Mouse (Mus musculus): ENCODE results near the gene Tmem107.
"Not testable (repeated sequence)": the region's sequence is repeated elsewhere in the genome, so short reads cannot be mapped to it uniquely, and the experiment has no call there.

Gene Tmem107

GRCm38 (mm10) chr11:69076572-69076971, 6.0 kb downstream of the Tmem107 start:
- DNase-seq: no peak

- no peak for DNase-seq
These were observed 6.7 kb downstream of the Tmem107 start for GRCm38 (mm10) chr11:69077316-69077715.

GRCm38 (mm10) chr11:69078041-69078440, 7.4 kb downstream of the Tmem107 start:
- DNase-seq: no peak

- no peak for DNase-seq
These were observed 8.3 kb downstream of the Tmem107 start for GRCm38 (mm10) chr11:69078805-69079438.

GRCm38 (mm10) chr11:69080102-69080854, 9.7 kb downstream of the Tmem107 start:
- no peak for DNase-seq

GRCm38 (mm10) chr11:69080855-69081222, 10.2 kb downstream of the Tmem107 start:
- DNase-seq: no peak

- DNase-seq: no peak
These were observed 11.0 kb downstream of the Tmem107 start for GRCm38 (mm10) chr11:69081613-69082012.

- DNase-seq: no peak
These were observed 15.0 kb downstream of the Tmem107 start for GRCm38 (mm10) chr11:69085608-69086007.

- DNase-seq: no peak
These were observed 15.8 kb downstream of the Tmem107 start for GRCm38 (mm10) chr11:69086390-69086789.

GRCm38 (mm10) chr11:69087082-69087481, 16.5 kb downstream of the Tmem107 start:
- DNase-seq: no peak

- no peak for DNase-seq
These were observed 17.0 kb downstream of the Tmem107 start for GRCm38 (mm10) chr11:69087597-69087996.

- DNase-seq: peak; percentile 95
These were observed 17.7 kb downstream of the Tmem107 start, which contains the start of gene Vamp2 for GRCm38 (mm10) chr11:69088103-69088855. TSS of gene Vamp2 (plus strand) at chr11:69088490.

- DNase-seq: no peak
These were observed 18.4 kb downstream of the Tmem107 start for GRCm38 (mm10) chr11:69088856-69089615.

GRCm38 (mm10) chr11:69089616-69090290, 19.1 kb downstream of the Tmem107 start:
- DNase-seq: no peak

GRCm38 (mm10) chr11:69090367-69090766, 19.8 kb downstream of the Tmem107 start:
- DNase-seq: no peak

- DNase-seq: no peak
These were observed 21.2 kb downstream of the Tmem107 start for GRCm38 (mm10) chr11:69091566-69092385.

- peak; percentile 83 for DNase-seq
These were observed 21.8 kb downstream of the Tmem107 start for GRCm38 (mm10) chr11:69092386-69092751.

GRCm38 (mm10) chr11:69092871-69093270, 22.3 kb downstream of the Tmem107 start:
- DNase-seq: no peak

- DNase-seq: not testable (repeated sequence)
These were observed 23.2 kb downstream of the Tmem107 start for GRCm38 (mm10) chr11:69093856-69094255.

- DNase-seq: peak; percentile 94
These were observed 24.3 kb downstream of the Tmem107 start, which contains the start of gene Per1 for GRCm38 (mm10) chr11:69094697-69095429. TSS of gene Per1 (plus strand) at chr11:69095217.

Data from right cerebral cortex, postnatal 4 days (tissue).